Mouse (Mus musculus): ENCODE data around the gene Adamts8. TPM values are rescaled to one million over a fixed set of nuclear protein-coding genes. Genes with fewer than 3 reads are reported as not detected.

The Adamts8 gene
- polyA plus RNA-seq, 1 experiment from 2014 or later: 0.72 TPM

GRCm38 (mm10) chr9:30980467-30980866 is 38.1 kb downstream of the Adamts8 start:
- Histone ChIP-seq H3K27ac (ENCODE audit: low read depth, low read length) (no peak overlapping the region), H3K4me3 (ENCODE audit: low read depth, low read length) (no peak overlapping the region), H3K9me3 (replicated peaks; ENCODE audit: control insufficient read depth, low read length) (no peaks in the 10 kb centered on the region), H3K27me3 (replicated peaks; ENCODE audit: control insufficient read depth, insufficient read depth, low read length) (no peaks in the 10 kb centered on the region), H3K36me3 (ENCODE audit: control insufficient read depth, insufficient read depth, low read length) (no peaks in the 10 kb centered on the region), H3K4me1 (ENCODE audit: control insufficient read depth, insufficient read depth, low read length) (no peaks in the 10 kb centered on the region), H3K4me2 (ENCODE audit: low read length) (no peak overlapping the region), H3K9ac (ENCODE audit: low read length) (no peak overlapping the region)
- no peak for ATAC-seq
- DNase-seq (ENCODE audit: low spot score): no peak
- WGBS: 78% methylated on average over 2 of the region's 2 CpGs

GRCm38 (mm10) chr9:30985782-30986181 is 43.4 kb downstream of the Adamts8 start:
- Histone ChIP-seq H3K9me3 (replicated peaks; ENCODE audit: control insufficient read depth, low read length) (no peaks in the 10 kb centered on the region), H3K9ac (ENCODE audit: low read length) (no peak overlapping the region), H3K4me2 (ENCODE audit: low read length) (no peak overlapping the region), H3K4me1 (ENCODE audit: control insufficient read depth, insufficient read depth, low read length) (no peaks in the 10 kb centered on the region), H3K27me3 (replicated peaks; ENCODE audit: control insufficient read depth, insufficient read depth, low read length) (no peaks in the 10 kb centered on the region), H3K4me3 (ENCODE audit: low read depth, low read length) (no peak overlapping the region), H3K27ac (ENCODE audit: low read depth, low read length) (no peak overlapping the region), H3K36me3 (ENCODE audit: control insufficient read depth, insufficient read depth, low read length) (no peaks in the 10 kb centered on the region)
- ATAC-seq (no peak), DNase-seq (ENCODE audit: low spot score) (no peak)
- 65% methylated on average over 6 of the region's 6 CpGs for WGBS

- DNase-seq (ENCODE audit: low spot score) (no peak), ATAC-seq (no peak)
- no peaks in the 10 kb centered on the region for H3K4me1 ChIP-seq (ENCODE audit: control insufficient read depth, insufficient read depth, low read length)
- H3K9me3 ChIP-seq (replicated peaks; ENCODE audit: control insufficient read depth, low read length): no peaks in the 10 kb centered on the region
- no peaks in the 10 kb centered on the region for H3K27me3 ChIP-seq (replicated peaks; ENCODE audit: control insufficient read depth, insufficient read depth, low read length)
- no peak overlapping the region for H3K27ac ChIP-seq (ENCODE audit: low read depth, low read length)
- no peak overlapping the region for H3K9ac ChIP-seq (ENCODE audit: low read length)
- H3K4me3 ChIP-seq (ENCODE audit: low read depth, low read length): no peak overlapping the region
- 86% methylated on average over 5 of the region's 5 CpGs for WGBS
- H3K4me2 ChIP-seq (ENCODE audit: low read length): no peak overlapping the region
- no peaks in the 10 kb centered on the region for H3K36me3 ChIP-seq (ENCODE audit: control insufficient read depth, insufficient read depth, low read length)
These were observed 50.7 kb downstream of the Adamts8 start for GRCm38 (mm10) chr9:30993106-30993505.

GRCm38 (mm10) chr9:30996590-30997562 is 54.5 kb downstream of the Adamts8 start:
- 81% methylated on average over 12 of the region's 12 CpGs for WGBS
- no peak for ATAC-seq

GRCm38 (mm10) chr9:31000641-31001040 is 58.3 kb downstream of the Adamts8 start:
- Histone ChIP-seq H3K36me3 (ENCODE audit: control insufficient read depth, insufficient read depth, low read length) (no peaks in the 10 kb centered on the region), H3K27me3 (replicated peaks; ENCODE audit: control insufficient read depth, insufficient read depth, low read length) (no peaks in the 10 kb centered on the region), H3K9ac (ENCODE audit: low read length) (no peak overlapping the region), H3K4me2 (ENCODE audit: low read length) (no peak overlapping the region), H3K4me1 (ENCODE audit: control insufficient read depth, insufficient read depth, low read length) (no peaks in the 10 kb centered on the region), H3K4me3 (ENCODE audit: low read depth, low read length) (no peak overlapping the region), H3K27ac (ENCODE audit: low read depth, low read length) (no peak overlapping the region), H3K9me3 (replicated peaks; ENCODE audit: control insufficient read depth, low read length) (no peaks in the 10 kb centered on the region)
- 83% methylated on average over 10 of the region's 10 CpGs for WGBS
- DNase-seq (ENCODE audit: low spot score): no peak
- ATAC-seq: no peak

More at GRCm38 (mm10) chr9:30996590-30997562, 54.5 kb downstream of the Adamts8 start:
- Histone ChIP-seq H3K4me1 (ENCODE audit: control insufficient read depth, insufficient read depth, low read length) (no peaks in the 10 kb centered on the region), H3K36me3 (ENCODE audit: control insufficient read depth, insufficient read depth, low read length) (no peaks in the 10 kb centered on the region), H3K4me3 (ENCODE audit: low read depth, low read length) (no peak overlapping the region), H3K9me3 (replicated peaks; ENCODE audit: control insufficient read depth, low read length) (no peaks in the 10 kb centered on the region), H3K9ac (ENCODE audit: low read length) (no peak overlapping the region), H3K4me2 (ENCODE audit: low read length) (no peak overlapping the region), H3K27me3 (replicated peaks; ENCODE audit: control insufficient read depth, insufficient read depth, low read length) (no peaks in the 10 kb centered on the region), H3K27ac (ENCODE audit: low read depth, low read length) (no peak overlapping the region)
- no peak for DNase-seq (ENCODE audit: low spot score)

GRCm38 (mm10) chr9:31002528-31002927 is 60.2 kb downstream of the Adamts8 start:
- Histone ChIP-seq H3K4me3 (ENCODE audit: low read depth, low read length) (no peak overlapping the region), H3K36me3 (ENCODE audit: control insufficient read depth, insufficient read depth, low read length) (no peaks in the 10 kb centered on the region), H3K9me3 (replicated peaks; ENCODE audit: control insufficient read depth, low read length) (no peaks in the 10 kb centered on the region), H3K9ac (ENCODE audit: low read length) (no peak overlapping the region), H3K4me1 (ENCODE audit: control insufficient read depth, insufficient read depth, low read length) (no peaks in the 10 kb centered on the region), H3K27me3 (replicated peaks; ENCODE audit: control insufficient read depth, insufficient read depth, low read length) (no peaks in the 10 kb centered on the region), H3K4me2 (ENCODE audit: low read length) (no peak overlapping the region), H3K27ac (ENCODE audit: low read depth, low read length) (no peak overlapping the region)
- no peak for DNase-seq (ENCODE audit: low spot score)
- WGBS: 87% methylated on average over 4 of the region's 4 CpGs
- ATAC-seq: no peak

GRCm38 (mm10) chr9:31009334-31009733 is 67.0 kb downstream of the Adamts8 start:
- H3K27me3 ChIP-seq (replicated peaks; ENCODE audit: control insufficient read depth, insufficient read depth, low read length): no peaks in the 10 kb centered on the region
- H3K4me1 ChIP-seq (ENCODE audit: control insufficient read depth, insufficient read depth, low read length): no peaks in the 10 kb centered on the region
- DNase-seq (ENCODE audit: low spot score) (no peak), ATAC-seq (no peak)
- H3K36me3 ChIP-seq (ENCODE audit: control insufficient read depth, insufficient read depth, low read length): no peaks in the 10 kb centered on the region
- H3K4me2 ChIP-seq (ENCODE audit: low read length): no peak overlapping the region
- H3K4me3 ChIP-seq (ENCODE audit: low read depth, low read length): no peak overlapping the region
- H3K27ac ChIP-seq (ENCODE audit: low read depth, low read length): no peak overlapping the region
- H3K9ac ChIP-seq (ENCODE audit: low read length): no peak overlapping the region
- no peaks in the 10 kb centered on the region for H3K9me3 ChIP-seq (replicated peaks; ENCODE audit: control insufficient read depth, low read length)
- 93% methylated on average over 2 of the region's 2 CpGs for WGBS

- Histone ChIP-seq H3K27ac (ENCODE audit: low read depth, low read length) (no peak overlapping the region), H3K9ac (ENCODE audit: low read length) (no peak overlapping the region), H3K4me3 (ENCODE audit: low read depth, low read length) (no peak overlapping the region), H3K9me3 (replicated peaks; ENCODE audit: control insufficient read depth, low read length) (no peaks in the 10 kb centered on the region), H3K4me1 (ENCODE audit: control insufficient read depth, insufficient read depth, low read length) (no peaks in the 10 kb centered on the region), H3K36me3 (ENCODE audit: control insufficient read depth, insufficient read depth, low read length) (no peaks in the 10 kb centered on the region), H3K27me3 (replicated peaks; ENCODE audit: control insufficient read depth, insufficient read depth, low read length) (no peaks in the 10 kb centered on the region), H3K4me2 (ENCODE audit: low read length) (no peak overlapping the region)
- 83% methylated on average over 3 of the region's 3 CpGs for WGBS
- DNase-seq (ENCODE audit: low spot score) (no peak), ATAC-seq (no peak)
These were observed 67.7 kb downstream of the Adamts8 start for GRCm38 (mm10) chr9:31010040-31010439.

GRCm38 (mm10) chr9:31010749-31011148 is 68.4 kb downstream of the Adamts8 start:
- Histone ChIP-seq H3K4me3 (ENCODE audit: low read depth, low read length) (no peak overlapping the region), H3K4me1 (ENCODE audit: control insufficient read depth, insufficient read depth, low read length) (no peaks in the 10 kb centered on the region), H3K9ac (ENCODE audit: low read length) (no peak overlapping the region), H3K36me3 (ENCODE audit: control insufficient read depth, insufficient read depth, low read length) (no peaks in the 10 kb centered on the region), H3K4me2 (ENCODE audit: low read length) (no peak overlapping the region), H3K27me3 (replicated peaks; ENCODE audit: control insufficient read depth, insufficient read depth, low read length) (no peaks in the 10 kb centered on the region), H3K9me3 (replicated peaks; ENCODE audit: control insufficient read depth, low read length) (no peaks in the 10 kb centered on the region), H3K27ac (ENCODE audit: low read depth, low read length) (no peak overlapping the region)
- DNase-seq (ENCODE audit: low spot score) (no peak), ATAC-seq (no peak)
- 80% methylated on average over 3 of the region's 3 CpGs for WGBS
